Mouse (Mus musculus) bone marrow macrophage, adult 2 months (primary cell): Measurements from ENCODE around the gene Coq8b.

ENCODE experiments used
- CTCF ChIP-seq: IDR thresholded peaks from 2 replicates; pipeline ENCODE4 v1.5.1; 2012; ENCODE audit warnings: low read depth, mild to moderate bottlenecking, low read length, moderate library complexity
- POLR2A ChIP-seq: IDR thresholded peaks from 2 replicates; pipeline ENCODE4 v1.6.1; 2012; ENCODE audit warnings: mild to moderate bottlenecking, low read depth, low read length, borderline replicate concordance

GRCm38 (mm10) chr7:27222538-27222937, 10.3 kb upstream of the Coq8b start:
- TF ChIP-seq POLR2A (no peak), CTCF (no peak)
